Mouse (Mus musculus): ENCODE results near the gene Gab2. TPM values are rescaled to one million over a fixed set of nuclear protein-coding genes. Genes with fewer than 3 reads are reported as not detected.

The Gab2 gene
- 4.3 and 11.3 TPM in 2 replicates for polyA plus RNA-seq (2021; fragmentation: Nextera tagmentation)
- long read RNA-seq, experiment 1, full-length matches to known transcripts, result 4 of 28 reads
- long read RNA-seq, experiment 1, partial matches to known transcripts, result 3 of 28 reads
- long read RNA-seq, experiment 1, other reads (novel, unspliced or antisense), result 21 of 28 reads
- long read RNA-seq, experiment 2, partial matches to known transcripts, result 2 of 9 reads
- long read RNA-seq, experiment 2, other reads (novel, unspliced or antisense), result 7 of 9 reads

GRCm38 (mm10) chr7:97081242-97081958 is at the start of gene Gab2:
TSS of gene Gab2 (plus strand) at chr7:97081586.

GRCm38 (mm10) chr7:97331726-97332666 is 250.6 kb downstream of the Gab2 start, which contains the start of the genes Usp35 and Kctd21:
TSS of gene Usp35 (minus strand) at chr7:97332020.
TSS of gene Kctd21 (plus strand) at chr7:97332327.

Other genes with a start within 250 kb of the Gab2 start
- gene Nars2, start 130.1 kb upstream of the Gab2 start, polyA plus RNA-seq (2021; fragmentation: Nextera tagmentation), result 8.5 and 9.8 TPM in 2 replicates

All from left cerebral cortex, adult 6 months (tissue).